Mouse (Mus musculus) inflammation-experienced regulatory T-cells, adult 6 months (primary cell): ENCODE data around the gene Zc3hav1. TPM values are rescaled to one million over a fixed set of nuclear protein-coding genes. Genes with fewer than 3 reads are reported as not detected.

Source experiments
- ATAC-seq: one replicate; pipeline ENCODE4 v1.8.0; 2017
- polyA plus RNA-seq, 3 experiments: library from polyadenylated mRNA; unstranded; fragments of 100-300 nt; shearing (Covaris generic); gene quantifications; one replicate each; pipeline ENCODE4 v1.2.1; 2017

Gene Zc3hav1
- polyA plus RNA-seq, 3 experiments from 2014 or later: 163 to 188 (median 167) TPM

GRCm38 (mm10) chr6:38292871-38293646 is 61.3 kb downstream of the Zc3hav1 start:
- no peak for ATAC-seq

- ATAC-seq: no peak
Observed at GRCm38 (mm10) chr6:38284422-38284821, 70.0 kb downstream of the Zc3hav1 start.

GRCm38 (mm10) chr6:38264466-38264865 is 89.9 kb downstream of the Zc3hav1 start:
- ATAC-seq: no peak

GRCm38 (mm10) chr6:38263393-38264159 is 90.8 kb downstream of the Zc3hav1 start:
- ATAC-seq: no peak

- ATAC-seq: no peak
Observed at GRCm38 (mm10) chr6:38261877-38262276, 92.5 kb downstream of the Zc3hav1 start.

GRCm38 (mm10) chr6:38257506-38257905 is 96.9 kb downstream of the Zc3hav1 start:
- no peak for ATAC-seq

GRCm38 (mm10) chr6:38256793-38257192 is 97.6 kb downstream of the Zc3hav1 start:
- no peak for ATAC-seq

- ATAC-seq: no peak
Observed at GRCm38 (mm10) chr6:38255794-38256193, 98.6 kb downstream of the Zc3hav1 start.

Other genes with a start within 250 kb of the Zc3hav1 start
- not detected for gene Tmem213, start 245.3 kb downstream of the Zc3hav1 start, polyA plus RNA-seq
- gene Atp6v0a4, start 230.0 kb downstream of the Zc3hav1 start, polyA plus RNA-seq: not detected
- under 1 TPM in 1 of 3 experiments, not detected in 2; 0.08 TPM for gene D630045J12Rik, start 100.6 kb downstream of the Zc3hav1 start, polyA plus RNA-seq
- gene Zc3hav1l, start 55.3 kb downstream of the Zc3hav1 start, polyA plus RNA-seq: under 1 TPM; 0.16 to 0.50 (median 0.47) TPM
- under 1 TPM in 1 of 3 experiments, not detected in 2; 0.14 TPM for gene Ttc26, start 26.9 kb upstream of the Zc3hav1 start, polyA plus RNA-seq
- gene Ubn2, start 79.3 kb upstream of the Zc3hav1 start, polyA plus RNA-seq: 10 to 100 TPM; 15.1 to 28.9 (median 23.5) TPM
- gene Fmc1, start 178.9 kb upstream of the Zc3hav1 start, polyA plus RNA-seq: 10 to 100 TPM; 56.4 to 72.0 (median 58.3) TPM
- gene Luc7l2, start 196.7 kb upstream of the Zc3hav1 start, polyA plus RNA-seq: 100 to 1,000 TPM in 2 of 3 experiments, 10 to 100 TPM in 1; 77.5 to 211 (median 151) TPM